Mouse (Mus musculus): ENCODE data around the gene Meaf6.
A peak's percentile ranks its signal among the peaks of the same experiment; 100 is the strongest.

Gene Meaf6

DNA sequence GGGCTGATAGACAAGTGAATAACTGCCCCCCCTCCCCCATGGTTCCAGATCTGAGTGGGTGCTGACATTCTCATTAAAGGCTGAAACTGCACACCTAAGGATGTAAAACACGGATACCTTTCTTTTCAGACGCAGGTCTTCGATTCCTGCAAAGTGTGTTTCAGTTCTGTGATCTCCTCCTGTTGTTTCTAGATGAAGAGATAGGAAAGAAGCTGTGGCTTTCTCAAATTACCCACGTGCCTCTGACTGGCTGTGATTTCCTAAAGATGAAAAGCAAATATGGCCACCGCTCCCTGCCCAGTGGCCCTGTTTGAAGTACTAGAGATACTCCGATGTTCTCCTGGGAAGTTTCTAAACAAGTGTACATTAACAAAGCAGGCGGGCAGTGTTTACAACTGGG, 53.4 kb downstream of the Meaf6 start:
- peak; percentile 34 for DNase-seq (ENCODE audit: low read depth, low spot score)

DNA sequence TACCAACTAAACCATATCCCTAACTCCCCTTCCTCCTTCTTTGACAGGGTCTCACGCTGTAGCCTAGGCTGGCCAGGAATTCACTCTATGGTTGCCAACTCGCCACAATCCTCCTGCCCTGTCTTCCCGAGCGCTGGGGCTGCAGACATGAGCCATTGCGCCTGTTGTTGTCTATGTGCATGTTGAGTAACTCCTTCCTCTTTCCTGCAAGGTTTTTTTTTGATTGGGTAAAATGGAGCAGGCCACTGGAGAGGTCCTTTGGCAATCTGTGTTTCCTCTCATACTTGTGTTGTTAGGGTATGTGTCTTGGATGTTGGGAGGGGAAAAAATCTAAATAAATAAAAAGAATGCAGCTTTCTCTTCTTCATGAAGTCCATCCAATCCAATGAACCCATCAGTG, 59.3 kb downstream of the Meaf6 start:
- DNase-seq (ENCODE audit: low read depth, low spot score) = no peak

DNA sequence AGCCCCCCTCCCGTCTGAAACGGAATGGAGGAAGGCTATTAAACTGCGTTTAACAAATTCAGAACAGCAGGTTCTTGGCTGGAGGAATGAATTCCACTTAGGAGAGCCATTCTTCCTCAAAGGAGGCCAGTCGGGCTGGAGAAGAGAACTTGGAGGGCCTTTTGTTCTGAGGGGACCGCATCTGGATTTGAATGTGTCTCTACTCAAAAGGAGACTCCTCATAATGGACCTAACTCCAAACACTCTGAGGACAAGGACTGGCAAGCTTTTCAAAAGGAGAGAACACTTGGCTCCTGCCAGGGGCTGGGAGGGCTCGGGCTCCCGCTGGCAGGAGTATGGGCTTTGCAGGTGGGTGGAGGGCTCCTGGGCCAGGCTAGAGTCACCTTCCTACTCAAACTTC, 59.7 kb downstream of the Meaf6 start:
- peak; percentile 71 for DNase-seq (ENCODE audit: low read depth, low spot score)

GRCm38 (mm10) chr4:125145213-125145612, 60.3 kb downstream of the Meaf6 start:
- no peak for DNase-seq (ENCODE audit: low read depth, low spot score)

DNA sequence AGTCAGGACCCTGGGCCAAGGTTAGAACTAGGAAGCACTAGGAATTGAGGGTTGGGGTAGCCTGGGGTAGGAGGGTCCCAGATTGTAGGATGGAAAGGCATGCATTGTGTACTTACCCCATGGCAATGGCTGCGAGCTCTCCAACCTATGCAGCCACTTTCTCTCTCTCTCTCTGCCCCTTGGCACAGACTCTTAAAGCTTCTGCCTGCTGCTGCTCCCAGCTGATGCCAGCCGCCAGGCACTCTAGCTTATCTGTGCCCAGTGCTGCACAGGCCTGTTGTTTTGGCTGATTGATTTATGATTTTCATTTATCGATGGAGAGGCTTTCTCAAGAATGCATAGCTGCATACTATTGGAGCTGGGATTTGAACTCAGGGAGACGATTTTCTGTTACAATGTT, 63.0 kb downstream of the Meaf6 start:
- no peak for DNase-seq (ENCODE audit: low read depth, low spot score)

- DNase-seq (ENCODE audit: low read depth, low spot score) = no peak
Observed at GRCm38 (mm10) chr4:125149460-125149859, 64.5 kb downstream of the Meaf6 start.

DNA sequence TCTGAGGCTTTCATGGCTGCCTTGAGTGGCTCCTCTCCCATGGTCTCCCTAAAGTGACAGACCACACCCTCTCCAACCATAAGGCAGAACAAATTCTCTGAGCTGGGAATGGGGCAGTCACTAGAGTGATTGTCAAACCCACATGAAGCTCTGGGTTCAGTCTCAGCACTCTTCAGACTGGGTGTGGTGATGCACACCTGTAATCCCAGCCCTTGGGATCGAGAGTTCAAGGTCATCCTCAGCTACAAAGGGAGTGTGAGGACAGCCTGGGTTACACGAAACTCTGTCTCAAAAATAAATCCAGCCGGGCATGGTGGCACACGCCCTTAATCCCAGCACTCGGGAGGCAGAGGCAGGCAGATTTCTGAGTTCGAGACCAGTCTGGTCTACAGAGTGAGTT, 67.5 kb downstream of the Meaf6 start:
- DNase-seq (ENCODE audit: low read depth, low spot score) = peak; percentile 69

DNA sequence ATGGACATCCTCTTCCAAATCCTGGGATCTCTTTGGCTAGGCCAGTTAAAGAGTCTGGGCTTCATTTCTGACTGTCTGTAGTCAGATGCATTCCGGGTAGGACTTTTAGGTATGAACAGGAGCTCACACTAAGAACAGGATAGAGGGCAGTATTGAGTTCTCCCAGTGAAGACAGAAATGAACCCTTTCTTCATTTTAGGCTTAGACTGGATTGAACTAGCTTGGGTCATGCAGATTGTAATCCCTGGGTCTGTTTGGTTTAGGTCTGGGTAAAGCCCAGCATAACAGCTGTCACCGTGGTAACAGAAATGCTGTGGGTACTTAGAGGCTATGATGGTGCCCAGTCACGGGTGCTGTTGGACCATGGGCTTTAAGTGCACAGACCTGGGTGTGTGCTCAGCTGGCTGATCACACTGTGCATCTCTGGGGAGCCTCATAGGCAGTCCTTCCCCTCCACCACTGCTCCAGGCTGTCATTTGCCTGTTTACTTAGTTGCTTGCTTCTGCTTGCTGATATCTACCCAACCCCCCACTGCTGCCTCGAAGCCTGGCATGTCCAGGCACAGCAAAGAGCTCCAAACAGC, 68.8 kb downstream of the Meaf6 start:
- peak; percentile 52 for DNase-seq (ENCODE audit: low read depth, low spot score)

DNA sequence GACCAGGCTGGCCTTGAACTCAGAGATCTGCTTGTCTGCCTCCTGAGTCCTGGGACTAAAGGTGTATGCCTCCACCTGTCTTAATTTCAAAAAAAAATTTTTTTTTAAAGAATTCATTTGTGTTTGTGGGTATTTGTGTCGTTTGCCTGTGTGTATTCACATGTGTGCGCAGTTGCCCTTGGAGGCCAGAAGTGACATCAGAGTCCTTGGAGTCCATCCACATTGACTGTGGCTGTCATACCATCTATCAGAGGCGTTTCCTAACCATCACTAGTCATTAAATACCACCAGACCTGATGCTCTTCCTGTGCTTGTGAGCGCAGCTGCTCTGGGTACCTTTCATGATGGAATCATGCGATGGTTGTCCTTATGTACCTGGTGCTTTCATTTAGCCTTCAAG, 70.7 kb downstream of the Meaf6 start:
- DNase-seq (ENCODE audit: low read depth, low spot score) = no peak

DNA sequence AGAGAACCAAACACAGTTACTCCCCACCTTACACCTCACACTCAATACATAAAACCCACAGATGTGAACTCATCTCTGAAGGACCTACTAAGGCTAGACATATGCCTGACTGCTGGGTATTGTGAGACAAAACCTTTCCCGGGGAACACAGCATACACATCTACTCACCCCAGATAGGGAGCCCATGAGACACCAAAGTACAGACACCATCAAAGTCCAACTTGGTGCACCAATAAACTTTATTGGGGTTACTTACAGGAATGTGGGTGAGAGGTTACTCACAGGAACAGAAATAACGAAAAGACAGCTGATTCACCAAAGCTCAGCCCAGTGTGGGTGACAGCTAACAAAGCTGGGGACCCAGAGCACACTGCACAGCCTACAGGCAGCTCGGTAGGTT, 72.4 kb downstream of the Meaf6 start:
- no peak for DNase-seq (ENCODE audit: low read depth, low spot score)

DNA sequence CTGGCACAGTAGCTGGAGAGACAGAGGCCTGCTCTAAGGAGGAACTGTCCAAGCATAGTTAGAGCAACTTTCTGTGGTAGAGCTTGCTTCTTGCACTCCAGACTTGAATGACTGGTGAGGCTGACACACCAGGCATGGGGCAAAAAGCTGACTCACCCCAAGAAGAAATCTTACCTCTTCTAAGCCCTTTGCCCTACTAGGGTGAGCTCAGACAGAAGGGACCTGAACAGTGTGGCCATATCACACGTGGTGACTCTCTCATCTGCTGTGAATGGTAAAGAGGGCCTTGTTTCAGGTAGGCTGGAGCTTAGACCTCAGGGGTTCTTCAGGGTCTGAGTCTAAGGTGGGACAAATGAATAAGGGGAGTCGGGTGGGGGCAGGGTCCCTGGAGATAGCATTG, 73.1 kb downstream of the Meaf6 start:
- DNase-seq (ENCODE audit: low read depth, low spot score) = no peak

DNA sequence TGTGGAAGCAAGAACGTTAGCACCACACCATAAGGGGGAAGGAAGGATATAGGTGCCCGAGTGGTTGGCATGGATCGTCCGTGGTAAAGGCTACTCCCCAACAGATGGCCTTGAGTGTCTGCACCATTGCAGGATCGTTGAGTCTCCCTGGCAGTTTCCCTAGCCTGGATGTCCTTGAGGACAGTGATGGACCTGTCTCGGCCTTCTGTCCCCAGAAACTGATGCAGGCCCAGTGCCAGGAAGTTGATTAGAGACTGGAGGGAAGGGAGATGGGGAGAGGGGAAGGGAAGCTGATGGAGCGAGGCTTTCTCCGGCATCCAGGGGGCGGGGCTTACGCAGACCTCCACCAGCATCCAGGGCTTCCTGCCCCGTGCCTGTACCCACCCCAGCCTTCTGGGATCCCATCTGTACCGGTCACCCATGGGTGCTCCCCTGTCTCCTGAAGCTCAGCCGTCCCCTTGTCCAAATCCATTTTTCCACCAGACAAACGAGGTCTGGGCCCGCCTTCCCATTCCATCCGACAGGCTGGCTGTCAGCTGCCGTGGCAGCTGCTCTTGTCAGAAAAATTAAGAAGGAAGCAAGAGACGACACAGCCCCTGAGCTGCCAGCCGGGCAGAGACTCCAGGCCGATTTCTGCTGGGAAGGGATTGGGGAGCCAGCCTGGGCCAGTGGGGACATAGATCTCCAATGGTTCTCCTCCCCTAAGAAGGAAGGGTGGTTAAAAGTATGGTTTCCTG, 73.8 kb downstream of the Meaf6 start:
- no peak for DNase-seq (ENCODE audit: low read depth, low spot score)

- DNase-seq (ENCODE audit: low read depth, low spot score) = peak; percentile 90
Observed at GRCm38 (mm10) chr4:125160320-125160950, 75.5 kb downstream of the Meaf6 start.

DNA sequence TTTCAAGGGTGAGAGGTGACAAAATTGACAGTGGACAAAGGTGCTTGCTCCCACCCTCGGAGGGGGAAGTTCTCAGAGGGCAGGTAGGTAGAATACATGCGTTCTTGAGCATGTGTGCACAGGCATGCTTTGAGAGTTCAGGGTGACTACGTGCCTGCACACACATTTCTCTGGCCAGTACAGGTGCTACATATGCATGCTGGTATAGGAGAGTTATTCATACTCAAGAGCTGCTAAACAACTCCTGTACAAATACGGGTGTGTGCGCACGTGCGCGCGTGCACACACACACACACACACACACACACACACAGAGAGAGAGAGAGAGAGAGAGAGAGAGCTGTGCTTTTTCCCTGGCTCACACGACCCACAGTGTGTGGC, 76.0 kb downstream of the Meaf6 start:
- no peak for DNase-seq (ENCODE audit: low read depth, low spot score)

DNA sequence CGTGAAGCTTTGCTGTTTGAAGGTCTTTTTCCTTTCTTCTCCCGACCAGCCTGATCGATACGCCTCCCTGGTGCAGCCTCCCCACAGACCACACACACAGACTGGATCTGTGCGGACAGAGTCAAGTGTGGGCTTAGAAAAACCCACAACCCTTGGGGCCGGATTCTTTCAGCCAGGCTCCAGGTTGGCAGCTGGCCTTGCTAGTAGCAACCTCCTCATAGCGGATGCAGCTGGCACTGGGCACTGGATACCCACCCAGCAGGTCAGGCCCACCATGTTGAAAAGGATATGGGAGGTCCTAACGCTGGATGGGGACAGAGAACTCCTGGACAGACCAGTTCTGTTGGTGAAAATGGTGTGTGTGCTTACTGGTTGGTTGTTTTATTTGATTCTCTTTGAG, 76.5 kb downstream of the Meaf6 start:
- no peak for DNase-seq (ENCODE audit: low read depth, low spot score)

DNA sequence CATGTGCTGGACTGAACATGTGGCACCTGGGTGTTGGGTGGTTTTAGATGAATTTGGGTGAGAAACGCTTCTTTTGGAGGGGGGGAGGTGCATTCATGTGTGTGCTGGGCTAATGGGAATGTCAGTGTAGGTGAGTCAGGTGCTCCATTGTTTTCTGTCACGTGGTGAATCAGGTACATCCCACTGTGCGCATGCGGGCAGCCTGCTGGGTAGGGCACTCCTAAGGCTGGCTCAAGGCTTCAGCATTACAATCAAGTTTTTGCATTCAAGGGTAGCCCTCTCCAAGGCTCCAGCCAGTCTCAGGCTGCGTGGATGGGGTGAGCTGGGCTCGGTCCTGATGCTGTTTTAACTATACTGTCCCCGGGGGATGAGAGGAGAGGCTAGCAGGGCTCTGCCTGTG, 77.8 kb downstream of the Meaf6 start:
- DNase-seq (ENCODE audit: low read depth, low spot score) = peak; percentile 78

Data from R1 (cell line).